Mouse (Mus musculus): Measurements from ENCODE around the gene Slamf9.

Gene Slamf9

GRCm38 (mm10) chr1:172475054-172475741 lies at the start of gene Slamf9:
Slamf9 (plus strand) TSS chr1:172475358.
- peak in 1 of 2 experiments; percentile 14 for DNase-seq (ENCODE audit: low spot score in 2 of 2)

GRCm38 (mm10) chr1:172426419-172426818 lies 48.7 kb upstream of the Slamf9 start:
- DNase-seq (ENCODE audit: low spot score in 2 of 2), result no peak

GRCm38 (mm10) chr1:172427841-172428240 lies 47.3 kb upstream of the Slamf9 start:
- DNase-seq (ENCODE audit: low spot score in 2 of 2), result no peak

GRCm38 (mm10) chr1:172428614-172429013 lies 46.5 kb upstream of the Slamf9 start:
- no peak for DNase-seq (ENCODE audit: low spot score in 2 of 2)

GRCm38 (mm10) chr1:172430731-172431220 lies 44.4 kb upstream of the Slamf9 start:
- no peak for DNase-seq (ENCODE audit: low spot score in 2 of 2)

GRCm38 (mm10) chr1:172431836-172432586 lies 43.1 kb upstream of the Slamf9 start:
- DNase-seq (ENCODE audit: low spot score in 2 of 2), result no peak

GRCm38 (mm10) chr1:172432587-172432955 lies 42.6 kb upstream of the Slamf9 start:
- no peak for DNase-seq (ENCODE audit: low spot score in 2 of 2)

- DNase-seq (ENCODE audit: low spot score in 2 of 2), result no peak
These were observed 41.9 kb upstream of the Slamf9 start for GRCm38 (mm10) chr1:172433012-172433850.

- no peak for DNase-seq (ENCODE audit: low spot score in 2 of 2)
These were observed 41.4 kb upstream of the Slamf9 start for GRCm38 (mm10) chr1:172433851-172434165.

- no peak for DNase-seq (ENCODE audit: low spot score in 2 of 2)
These were observed 38.4 kb upstream of the Slamf9 start for GRCm38 (mm10) chr1:172436785-172437184.

GRCm38 (mm10) chr1:172438621-172439020 lies 36.5 kb upstream of the Slamf9 start:
- DNase-seq (ENCODE audit: low spot score in 2 of 2), result no peak

- DNase-seq (ENCODE audit: low spot score in 2 of 2), result no peak
These were observed 34.6 kb upstream of the Slamf9 start for GRCm38 (mm10) chr1:172440521-172440920.

- no peak for DNase-seq (ENCODE audit: low spot score in 2 of 2)
These were observed 33.2 kb upstream of the Slamf9 start for GRCm38 (mm10) chr1:172441935-172442445.

GRCm38 (mm10) chr1:172450226-172450625 lies 24.9 kb upstream of the Slamf9 start:
- no peak for DNase-seq (ENCODE audit: low spot score in 2 of 2)

- no peak for DNase-seq (ENCODE audit: low spot score in 2 of 2)
These were observed 24.2 kb upstream of the Slamf9 start for GRCm38 (mm10) chr1:172450848-172451470.

GRCm38 (mm10) chr1:172452911-172453310 lies 22.2 kb upstream of the Slamf9 start:
- DNase-seq (ENCODE audit: low spot score in 2 of 2), result no peak

GRCm38 (mm10) chr1:172453810-172454209 lies 21.3 kb upstream of the Slamf9 start:
- no peak for DNase-seq (ENCODE audit: low spot score in 2 of 2)

- DNase-seq (ENCODE audit: low spot score in 2 of 2), result no peak
These were observed 19.7 kb upstream of the Slamf9 start for GRCm38 (mm10) chr1:172455416-172455815.

- no peak for DNase-seq (ENCODE audit: low spot score in 2 of 2)
These were observed 19.0 kb upstream of the Slamf9 start for GRCm38 (mm10) chr1:172456001-172456677.

GRCm38 (mm10) chr1:172457196-172457595 lies 18.0 kb upstream of the Slamf9 start:
- no peak for DNase-seq (ENCODE audit: low spot score in 2 of 2)

GRCm38 (mm10) chr1:172458041-172458440 lies 17.1 kb upstream of the Slamf9 start:
- DNase-seq (ENCODE audit: low spot score in 2 of 2), result no peak
